Mouse (Mus musculus) CH12.LX (cell line): ENCODE results near the gene Hdac9.

ENCODE experiments used
- CHD2 ChIP-seq: IDR thresholded peaks from 2 replicates; pipeline ENCODE4 v1.6.1; 2011; ENCODE audit warnings: low read length, improper control_type of control experiment
- CTCF ChIP-seq, 2 experiments: IDR thresholded peaks in 1 of 2; conservative IDR thresholded peaks in 1 of 2; 2 replicates each; pipeline ENCODE4 v1.5.1; 2011 to 2012; ENCODE audit warnings: low read depth in 2 of 2, low read length in 2 of 2, improper control_type of control experiment in 1 of 2, inconsistent platforms in 1 of 2, mild to moderate bottlenecking in 1 of 2, moderate library complexity in 1 of 2
- E2F4 ChIP-seq: IDR thresholded peaks from 2 replicates; pipeline ENCODE4 v1.6.1; 2011; ENCODE audit warnings: low read depth, low read length, improper control_type of control experiment; ENCODE audit not compliant: insufficient replicate concordance
- ELF1 ChIP-seq: IDR thresholded peaks from 2 replicates; pipeline ENCODE4 v1.6.1; 2014; ENCODE audit warnings: low read depth, mild to moderate bottlenecking, inconsistent platforms, low read length, improper control_type of control experiment
- EP300 ChIP-seq: IDR thresholded peaks from 2 replicates; pipeline ENCODE4 v1.6.1; 2011; ENCODE audit warnings: low read length, improper control_type of control experiment
- MAFK ChIP-seq: IDR thresholded peaks from 2 replicates; pipeline ENCODE4 v1.6.1; 2011; ENCODE audit warnings: low read length, improper control_type of control experiment; ENCODE audit not compliant: insufficient replicate concordance
- MAX ChIP-seq: IDR thresholded peaks from 2 replicates; pipeline ENCODE4 v1.6.1; 2011; ENCODE audit warnings: low read length, improper control_type of control experiment
- MEF2A ChIP-seq: IDR thresholded peaks from 2 replicates; pipeline ENCODE4 v1.6.1; 2014; ENCODE audit warnings: low read depth, mild to moderate bottlenecking, inconsistent platforms, low read length, improper control_type of control experiment, borderline replicate concordance
- NRF1 ChIP-seq: IDR thresholded peaks from 2 replicates; pipeline ENCODE4 v1.6.1; 2014; ENCODE audit warnings: low read depth, mild to moderate bottlenecking, inconsistent platforms, low read length, improper control_type of control experiment, moderate library complexity
- POLR2AphosphoS2 ChIP-seq: IDR thresholded peaks from 2 replicates; pipeline ENCODE4 v1.6.1; 2011; ENCODE audit warnings: low read depth, low read length, improper control_type of control experiment
- RAD21 ChIP-seq: IDR thresholded peaks from 2 replicates; pipeline ENCODE4 v1.6.1; 2011; ENCODE audit warnings: low read depth, mild to moderate bottlenecking, low read length, improper control_type of control experiment, moderate library complexity
- SMC3 ChIP-seq: IDR thresholded peaks from 2 replicates; pipeline ENCODE4 v1.6.1; 2011; ENCODE audit warnings: low read depth, low read length, improper control_type of control experiment
- TCF12 ChIP-seq: IDR thresholded peaks from 2 replicates; pipeline ENCODE4 v1.6.1; 2014; ENCODE audit warnings: low read depth, mild to moderate bottlenecking, inconsistent platforms, low read length, improper control_type of control experiment
- USF1 ChIP-seq: IDR thresholded peaks from 2 replicates; pipeline ENCODE4 v1.6.1; 2014; ENCODE audit warnings: low read depth, mild to moderate bottlenecking, inconsistent platforms, low read length, improper control_type of control experiment

DNA sequence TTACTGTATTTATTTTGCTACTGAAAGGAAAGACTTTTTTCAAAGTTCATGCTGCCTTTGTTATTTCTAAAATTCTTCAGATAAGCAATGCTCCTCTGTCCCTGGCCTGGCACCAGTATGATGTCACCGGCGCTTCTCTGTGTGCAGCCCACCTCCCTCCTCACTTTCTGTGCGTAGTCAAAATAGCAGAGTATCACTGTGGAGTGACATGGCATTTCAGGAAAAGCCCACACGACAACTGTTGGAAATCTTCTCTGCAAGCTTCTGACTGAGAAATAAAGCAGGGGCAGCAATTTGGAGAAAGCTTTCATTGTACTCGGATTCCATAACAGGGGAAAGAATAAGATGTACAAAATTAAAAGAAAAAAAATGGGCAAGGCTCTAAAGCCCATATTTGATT, 302.1 kb downstream of the Hdac9 start:
- TF ChIP-seq EP300 (no peak), CTCF (conservative IDR thresholded peaks at IDR 0.05 in 1 of 2, IDR thresholded peaks at IDR 0.05 in 1 of 2; ENCODE audit: low read depth in 2 of 2, low read length in 2 of 2) (no peak), MEF2A (no peak), NRF1 (no peak), MAX (no peak), POLR2AphosphoS2 (no peak), MAFK (no peak), RAD21 (no peak), TCF12 (no peak), CHD2 (no peak), ELF1 (no peak), SMC3 (no peak), USF1 (no peak), E2F4 (no peak)
